Mouse (Mus musculus) frontal cortex, postnatal 36 days (tissue): ENCODE measurements at regions not wholly inside any gene's neighbourhood (a gene's known extent, or its start where the extent isn't known, plus 50 kb on each side); places are given as distances from the start of the nearest gene placed in this dataset.

Source experiments
- DNase-seq, 2 experiments: peaks; one replicate each; pipeline ENCODE4 v3.0.0; 2022; ENCODE audit warnings: low spot score in 2 of 2

DNA sequence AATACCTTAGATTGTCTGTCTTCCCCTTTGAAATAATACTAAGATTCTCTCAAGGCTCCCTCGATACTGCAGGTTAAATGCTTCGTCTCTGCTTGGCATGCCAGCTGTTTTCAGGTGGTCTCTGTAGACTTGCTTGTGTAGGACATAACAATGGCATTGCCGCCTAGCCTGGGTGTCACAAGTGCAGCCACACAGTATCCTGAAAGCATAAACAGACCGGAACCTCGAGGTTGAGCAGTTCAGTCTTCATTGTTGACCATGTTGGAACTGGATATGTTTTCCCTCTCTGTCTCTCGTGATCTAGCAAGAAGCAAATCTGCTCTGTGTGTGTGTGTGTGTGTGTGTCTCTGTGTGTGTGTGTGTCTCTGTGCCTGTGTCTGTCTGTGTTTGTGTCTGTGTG lies 675.4 kb upstream of the Tmem132c start:
- no peak for DNase-seq

DNA sequence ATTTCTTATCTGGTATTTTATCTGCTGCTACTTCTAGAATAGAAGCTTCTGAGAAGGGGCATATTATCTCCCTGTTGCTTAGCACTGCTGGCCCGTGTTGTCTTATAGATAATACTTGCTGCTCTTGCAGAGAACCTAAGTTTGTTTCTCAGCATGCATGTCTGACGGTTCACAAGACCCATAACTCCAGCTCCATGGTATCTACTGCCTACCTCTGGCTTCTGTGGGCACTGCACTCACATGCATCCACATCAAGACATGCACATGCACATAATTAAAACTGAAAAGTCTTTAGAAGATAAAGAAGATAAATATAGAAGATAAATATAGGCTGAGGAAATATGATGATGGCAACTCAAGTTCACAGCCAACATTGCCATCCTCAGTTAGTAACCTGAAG lies 667.8 kb upstream of the Tmem132c start:
- DNase-seq, result no peak

DNA sequence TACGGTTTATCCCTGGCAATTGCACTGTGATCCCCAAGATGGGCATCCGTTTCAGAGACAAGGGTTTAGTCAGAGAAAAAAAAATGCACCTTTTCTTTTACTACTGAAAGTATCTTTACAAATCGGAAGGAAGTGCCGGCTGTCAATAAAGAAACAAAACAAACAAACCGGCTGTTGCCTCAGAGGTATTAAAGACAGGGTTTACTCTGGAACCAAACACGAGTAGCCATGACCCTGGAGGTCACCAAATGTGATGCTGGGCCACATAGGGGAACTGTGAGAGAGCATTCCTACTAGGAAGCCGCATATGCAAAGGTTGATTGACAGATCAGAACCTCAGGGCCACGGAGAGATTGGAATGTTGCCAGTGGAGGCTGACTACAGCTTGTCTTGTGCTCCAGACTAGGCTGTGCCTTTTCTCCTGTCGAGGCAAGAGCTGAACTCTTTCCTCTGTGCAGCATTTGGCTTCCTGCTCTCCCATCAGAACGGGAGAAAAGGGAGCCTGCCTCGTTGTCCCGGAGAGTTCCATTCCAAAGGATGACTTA lies 643.8 kb upstream of the Tmem132c start:
- DNase-seq, result no peak

DNA sequence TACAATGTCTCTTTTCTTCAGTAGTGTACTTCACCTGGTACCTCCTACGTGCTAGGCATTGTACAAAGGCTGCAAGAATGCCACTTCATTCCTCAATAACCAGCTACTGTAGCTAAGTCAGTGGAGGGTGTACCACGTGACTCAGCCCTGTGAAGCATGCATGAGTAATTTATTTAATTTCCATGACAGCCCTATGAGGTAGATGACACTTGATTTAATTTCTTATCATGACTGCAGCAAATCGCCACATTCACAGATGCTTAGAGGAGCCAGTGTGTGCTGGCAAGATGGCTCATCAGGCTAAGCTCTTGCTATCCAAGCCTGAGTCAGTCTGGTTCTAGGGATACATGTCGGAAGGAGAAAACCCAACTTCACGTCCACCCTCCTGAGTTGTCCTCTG lies 642.0 kb upstream of the Tmem132c start:
- peak in 1 of 2 experiments; percentile 1 for DNase-seq

DNA sequence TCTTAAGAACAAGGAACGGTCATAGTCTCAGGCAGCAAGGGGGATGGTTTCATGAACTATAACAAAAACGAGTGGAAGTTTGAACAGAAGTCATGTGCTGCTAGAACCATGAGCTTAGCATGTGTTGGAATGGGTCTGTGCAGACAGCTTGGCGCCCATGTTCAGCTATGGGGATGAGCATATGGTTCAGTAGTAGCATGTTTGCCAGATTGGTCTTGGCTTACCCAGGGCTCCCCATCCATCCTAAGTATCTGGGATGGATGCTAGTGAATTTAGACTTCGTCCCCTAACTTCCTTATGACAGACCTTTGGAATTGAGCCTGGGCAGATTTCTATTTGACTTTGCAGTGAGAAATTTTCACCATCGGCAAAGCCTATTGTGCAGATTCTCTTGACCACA lies 634.9 kb upstream of the Tmem132c start:
- DNase-seq, result no peak

DNA sequence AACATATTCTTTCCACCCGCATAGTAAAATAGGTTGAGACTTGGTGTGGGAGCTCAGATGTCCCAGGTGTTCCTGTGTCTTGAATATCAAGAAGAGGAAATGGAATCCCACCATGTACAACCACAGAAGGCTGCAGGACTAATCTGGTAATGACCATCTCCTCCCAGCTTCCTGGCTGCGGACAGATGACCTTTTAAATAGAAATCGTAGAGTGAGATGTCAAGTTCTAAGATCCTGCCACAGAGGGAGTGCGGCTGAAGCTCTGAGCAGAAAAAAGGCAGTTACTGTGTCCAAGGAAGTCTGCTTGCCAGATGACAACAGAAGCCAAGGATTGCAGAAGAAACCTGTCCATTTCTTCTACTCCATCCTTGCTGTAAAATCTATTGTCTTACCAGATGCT lies 629.0 kb upstream of the Tmem132c start:
- no peak for DNase-seq

DNA sequence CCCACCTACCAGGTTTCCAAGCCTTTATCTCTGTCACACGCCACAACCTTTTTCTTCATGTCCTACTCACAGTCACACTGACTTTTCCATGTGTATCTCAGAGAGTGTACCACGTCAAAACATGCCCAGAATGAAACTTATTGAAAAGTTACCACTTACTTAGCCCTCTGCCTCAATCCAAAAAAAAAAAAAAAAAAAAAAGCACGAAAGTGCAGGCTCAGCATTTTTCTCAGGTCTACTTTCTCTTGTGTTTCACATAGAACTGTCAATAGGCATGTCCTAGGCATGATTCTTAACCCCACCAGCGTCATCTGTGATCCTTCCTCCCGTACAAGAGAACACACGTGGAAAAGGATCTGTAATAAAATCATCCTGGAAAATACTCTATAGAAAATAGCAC lies 619.1 kb upstream of the Tmem132c start:
- DNase-seq, result no peak

DNA sequence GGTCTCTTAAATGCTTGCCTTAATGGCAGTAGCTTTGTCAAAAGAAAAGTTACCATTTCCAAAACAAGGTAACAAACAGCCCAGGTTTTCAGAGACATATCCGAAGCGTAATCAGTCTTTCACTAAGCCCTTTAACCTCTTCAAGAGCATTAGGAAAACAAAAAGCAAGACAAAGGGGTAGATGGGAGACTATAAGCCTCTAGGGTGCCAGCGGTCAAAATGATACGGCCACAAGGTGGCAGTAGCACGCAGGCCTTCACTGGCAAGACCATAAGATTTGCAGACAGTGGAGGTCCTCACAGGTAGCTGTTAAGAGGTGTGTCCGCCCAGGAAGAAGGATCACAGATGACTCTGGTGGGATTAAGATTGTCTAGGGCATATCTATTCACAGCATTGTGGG lies 618.4 kb upstream of the Tmem132c start:
- peak; percentile 73 to 78 for DNase-seq

DNA sequence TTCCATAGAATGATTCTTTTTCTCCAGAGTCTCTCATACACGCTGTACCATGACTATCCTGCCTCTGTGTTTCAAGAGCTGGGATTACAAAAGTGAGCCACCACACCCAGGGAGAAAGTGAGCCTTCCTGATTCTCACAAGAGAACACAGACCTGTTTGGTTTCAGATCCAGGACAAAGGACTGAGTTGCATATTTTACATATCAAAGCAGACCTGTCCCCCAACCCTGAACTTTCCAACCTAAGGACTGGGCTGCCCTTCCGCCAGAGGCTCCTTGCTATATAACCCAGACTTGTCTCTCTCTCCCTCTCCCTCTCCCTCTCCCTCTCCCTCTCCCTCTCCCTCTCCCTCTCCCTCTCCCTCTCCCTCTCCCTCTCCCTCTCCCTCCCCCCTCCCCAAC lies 611.8 kb upstream of the Tmem132c start:
- no peak for DNase-seq

DNA sequence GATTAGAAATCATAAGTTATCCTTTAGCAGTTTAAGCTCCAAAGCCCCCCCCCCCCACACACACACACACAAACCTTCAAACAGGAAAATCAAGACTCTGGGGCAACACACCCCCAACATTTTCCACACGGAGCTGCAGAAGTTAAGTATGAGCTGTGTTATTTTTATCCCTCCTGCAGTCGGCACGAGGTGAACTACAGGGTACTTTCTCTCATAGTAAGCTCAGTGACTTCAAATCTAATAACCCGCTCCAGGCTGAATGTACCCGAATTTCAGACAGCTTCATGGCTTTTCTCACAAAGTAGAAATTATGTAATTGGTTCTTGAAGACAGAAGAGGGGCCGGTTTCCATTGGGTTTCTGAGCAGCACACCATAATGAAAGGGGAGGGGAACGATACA lies 591.2 kb upstream of the Tmem132c start:
- no peak for DNase-seq

DNA sequence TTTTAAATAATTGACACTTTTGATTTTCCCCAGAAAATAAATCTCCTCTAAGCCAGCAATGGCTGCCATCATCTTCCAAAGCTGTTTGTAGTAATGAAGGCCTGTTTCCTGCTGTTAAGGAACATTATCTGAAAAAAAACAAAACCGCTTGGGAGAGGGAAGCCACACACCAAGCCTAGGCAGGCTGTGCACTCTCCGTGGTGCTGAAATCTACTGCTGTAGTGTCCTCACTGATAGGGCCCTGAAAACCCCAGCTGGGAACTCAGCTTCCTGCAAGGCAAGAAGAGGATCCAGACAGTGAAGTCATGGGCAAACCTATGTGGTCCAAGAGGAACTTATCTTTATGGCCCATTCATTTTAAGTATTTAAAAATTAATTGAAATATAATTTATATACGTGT lies 590.2 kb upstream of the Tmem132c start:
- DNase-seq, result no peak

DNA sequence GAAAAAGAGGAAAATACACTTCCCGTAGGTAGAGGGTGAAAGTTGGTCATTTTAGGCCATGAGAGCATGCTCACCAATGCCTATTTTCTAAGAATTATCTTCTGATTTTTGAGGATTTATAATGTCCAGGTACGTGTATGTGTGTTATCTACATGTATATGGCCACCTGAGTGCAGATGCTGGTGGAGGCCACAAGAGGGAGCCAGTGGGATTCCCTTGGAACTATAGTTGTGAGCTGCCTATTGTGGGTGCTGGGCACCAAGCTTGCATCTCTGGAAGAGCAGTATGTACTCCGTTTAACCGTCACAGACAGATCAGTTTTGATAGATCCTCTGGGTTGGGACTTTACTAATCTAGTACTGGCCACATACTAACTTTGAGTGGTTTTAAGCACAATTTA lies 579.0 kb upstream of the Tmem132c start:
- no peak for DNase-seq

DNA sequence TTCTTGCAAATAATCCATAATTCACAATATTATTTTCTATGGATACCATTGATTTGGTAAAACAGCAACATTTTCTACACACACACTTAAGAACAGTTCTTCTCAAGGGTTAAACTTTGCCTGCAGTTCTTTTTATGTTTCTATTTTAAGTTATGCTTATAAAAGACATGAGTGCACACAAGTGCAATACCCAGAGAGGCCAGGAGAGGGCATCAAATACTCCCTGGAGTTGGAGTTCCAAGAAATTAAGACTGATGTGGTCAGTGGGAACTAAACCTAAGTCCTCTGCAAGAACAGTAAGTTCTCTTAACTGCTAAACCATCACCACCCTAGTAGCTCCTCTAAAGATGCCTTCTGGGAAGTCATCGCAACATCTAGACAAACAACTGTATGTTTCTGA lies 570.5 kb upstream of the Tmem132c start:
- peak; percentile 28 to 53 for DNase-seq

DNA sequence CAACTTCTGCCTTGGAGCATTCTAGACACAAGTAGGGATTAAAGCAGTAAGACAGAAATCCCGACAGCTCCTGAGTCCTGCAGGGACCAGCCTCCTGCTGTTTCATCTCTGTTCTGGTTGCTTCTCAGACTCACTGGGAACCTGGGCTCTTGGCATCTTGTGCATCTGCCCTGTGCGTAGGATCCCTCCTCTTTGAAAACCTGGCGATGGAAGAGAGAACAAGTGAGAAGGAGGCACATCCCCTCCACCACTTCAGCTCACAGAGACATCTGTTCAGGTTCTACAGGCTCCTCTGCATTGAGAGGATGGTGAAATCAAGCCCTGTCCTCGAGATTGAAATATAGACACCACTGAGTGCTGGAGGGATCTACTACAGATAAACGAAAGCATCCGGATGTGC lies 561.3 kb upstream of the Tmem132c start:
- DNase-seq, result peak; percentile 24 to 35

DNA sequence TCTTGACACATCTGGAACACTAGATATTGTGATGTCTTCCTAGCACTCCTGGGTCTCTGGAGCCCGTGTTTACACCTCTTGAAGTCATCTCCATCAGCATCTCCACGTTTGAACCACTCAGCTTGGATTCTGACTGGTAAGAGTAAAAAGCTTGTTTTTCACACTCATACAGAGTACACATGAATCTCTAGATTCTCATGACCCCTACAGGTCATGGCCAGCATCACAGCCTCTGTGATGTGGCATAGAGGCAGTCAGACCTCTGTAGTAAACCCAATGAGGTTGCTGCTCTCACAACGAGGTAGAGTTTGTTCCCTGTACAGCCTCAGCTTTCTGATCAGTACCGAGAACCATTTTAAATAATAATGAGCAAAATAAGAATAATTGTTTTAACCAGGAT lies 542.3 kb upstream of the Tmem132c start:
- DNase-seq, result peak in 1 of 2 experiments; percentile 54

DNA sequence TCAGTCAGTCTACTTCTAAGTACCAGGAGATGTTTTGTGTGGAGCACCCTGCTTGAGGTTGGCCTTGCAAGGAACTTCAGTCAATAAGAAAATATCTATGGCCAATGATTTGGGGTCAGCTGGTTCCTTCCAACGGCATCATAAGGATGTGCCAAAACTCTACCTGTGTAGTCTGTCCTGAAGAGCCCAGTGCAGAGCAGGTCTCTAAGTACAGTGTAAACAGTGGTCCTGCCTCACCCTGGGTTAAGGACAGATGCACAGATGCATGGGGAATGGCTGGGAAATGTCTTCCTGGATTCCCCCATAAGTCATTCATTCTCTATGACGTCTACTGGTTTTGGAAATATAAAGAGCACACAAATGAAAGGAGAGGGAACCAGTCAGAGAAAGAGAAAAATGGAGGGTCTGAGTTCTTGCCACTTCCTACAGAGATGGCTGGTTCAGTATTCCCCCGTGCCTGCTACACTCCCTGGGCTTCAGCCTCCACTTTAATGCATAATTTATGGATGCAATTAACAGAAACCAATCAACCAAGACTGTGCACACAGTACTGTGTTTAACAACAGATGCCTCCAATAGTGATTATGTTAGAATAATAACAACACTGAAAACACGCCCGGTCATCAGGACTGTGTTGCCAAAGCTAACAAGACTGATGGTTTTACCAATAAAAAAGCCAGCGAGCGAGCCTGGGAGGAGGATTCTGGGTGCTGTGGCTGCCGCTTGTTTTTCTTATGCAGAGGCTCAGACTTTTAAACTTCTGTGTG lies 537.9 kb upstream of the Tmem132c start:
- DNase-seq, result no peak

DNA sequence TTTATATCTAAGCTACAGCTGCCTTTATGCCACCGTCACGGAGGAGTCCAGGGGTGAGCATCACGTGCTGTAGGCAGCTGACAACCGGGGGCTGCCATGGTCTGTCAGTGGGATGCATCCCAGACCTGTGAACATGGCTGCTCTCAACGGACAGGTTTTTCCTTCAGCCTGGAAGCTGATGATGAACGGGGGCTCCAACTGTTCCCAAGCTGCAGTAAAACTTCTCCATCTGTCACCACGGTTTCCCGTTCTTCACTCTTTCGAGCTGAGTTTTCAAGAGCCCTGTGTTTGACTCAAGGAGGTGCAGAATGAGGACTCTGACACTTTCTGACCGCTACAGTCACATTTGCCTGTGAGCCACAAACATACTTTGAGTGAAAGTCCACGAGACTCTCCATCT lies 535.7 kb upstream of the Tmem132c start:
- no peak for DNase-seq

DNA sequence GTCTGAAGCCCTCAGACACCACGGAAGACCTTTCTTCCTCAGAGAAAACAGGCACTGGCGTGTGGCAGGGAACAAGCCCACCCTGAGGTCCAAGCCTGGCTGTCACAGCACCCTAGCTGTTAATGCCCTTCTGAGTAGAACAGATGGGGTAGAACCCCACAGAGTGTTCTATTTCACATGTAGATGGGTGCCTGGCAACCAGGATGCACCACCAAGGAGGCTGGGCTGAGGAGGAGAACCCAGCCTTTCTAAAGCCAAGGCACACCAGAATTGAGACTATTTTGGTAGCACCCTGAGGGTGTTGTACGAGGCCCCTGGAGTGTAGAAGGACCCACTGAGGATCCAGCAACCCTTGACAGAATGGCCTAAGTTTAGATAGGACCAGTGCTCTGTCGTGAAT lies 534.9 kb upstream of the Tmem132c start:
- DNase-seq, result no peak

DNA sequence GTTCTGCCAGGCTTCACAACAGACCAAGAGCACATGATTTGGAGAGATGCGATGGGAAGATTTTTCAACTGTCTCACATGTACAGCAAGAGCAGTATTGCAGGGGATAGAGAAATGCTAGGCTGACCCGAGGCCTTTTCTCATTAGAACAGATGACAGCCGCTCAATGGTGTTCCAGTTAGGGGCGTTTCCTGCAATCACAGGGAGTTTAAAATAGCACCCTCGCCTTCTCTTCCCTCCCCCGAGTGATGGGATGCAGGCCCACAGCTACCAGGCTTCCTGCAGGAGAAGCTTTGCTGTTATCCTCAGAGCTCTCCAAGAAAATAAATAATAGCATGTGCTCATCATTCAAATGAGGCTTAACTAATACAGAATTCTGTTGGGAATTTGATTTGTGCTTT lies 526.9 kb upstream of the Tmem132c start:
- DNase-seq, result no peak

DNA sequence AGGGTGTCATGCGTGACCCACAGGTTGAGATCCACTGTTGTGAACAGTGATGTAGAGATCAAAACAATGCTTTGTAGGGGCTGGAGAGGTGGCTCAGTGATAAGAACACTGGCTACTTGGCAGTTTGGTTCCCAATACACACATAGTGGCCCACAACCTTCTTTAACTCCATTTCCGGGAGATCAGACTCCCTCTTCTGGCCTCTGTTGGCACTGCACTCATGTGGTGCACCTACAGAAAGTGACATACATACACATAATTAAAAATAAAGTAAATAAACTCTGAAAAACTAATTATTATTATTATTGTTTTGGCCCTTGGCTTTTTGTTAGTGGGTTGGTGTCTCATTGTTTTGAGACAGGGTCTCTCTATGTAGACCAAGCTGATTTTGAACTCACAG lies 523.2 kb upstream of the Tmem132c start:
- DNase-seq, result no peak

DNA sequence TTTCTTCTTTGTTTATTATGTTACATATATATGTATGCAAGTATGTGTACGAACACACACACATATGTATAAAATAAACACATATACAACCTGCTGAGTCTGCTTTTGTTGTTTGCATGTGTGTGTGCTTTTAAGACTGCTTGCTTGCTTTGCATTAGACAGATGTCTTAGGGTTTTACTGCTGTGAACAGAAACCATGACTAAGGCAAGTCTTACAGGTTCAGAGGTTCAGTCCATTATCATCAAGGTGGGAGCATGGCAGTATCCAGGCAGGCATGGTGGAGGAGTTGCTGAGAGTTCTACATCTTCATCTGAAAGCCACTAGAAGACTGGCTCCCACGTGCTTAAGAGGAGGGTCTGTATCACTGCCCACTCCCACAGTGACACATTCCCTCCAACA lies 520.3 kb upstream of the Tmem132c start:
- no peak for DNase-seq

DNA sequence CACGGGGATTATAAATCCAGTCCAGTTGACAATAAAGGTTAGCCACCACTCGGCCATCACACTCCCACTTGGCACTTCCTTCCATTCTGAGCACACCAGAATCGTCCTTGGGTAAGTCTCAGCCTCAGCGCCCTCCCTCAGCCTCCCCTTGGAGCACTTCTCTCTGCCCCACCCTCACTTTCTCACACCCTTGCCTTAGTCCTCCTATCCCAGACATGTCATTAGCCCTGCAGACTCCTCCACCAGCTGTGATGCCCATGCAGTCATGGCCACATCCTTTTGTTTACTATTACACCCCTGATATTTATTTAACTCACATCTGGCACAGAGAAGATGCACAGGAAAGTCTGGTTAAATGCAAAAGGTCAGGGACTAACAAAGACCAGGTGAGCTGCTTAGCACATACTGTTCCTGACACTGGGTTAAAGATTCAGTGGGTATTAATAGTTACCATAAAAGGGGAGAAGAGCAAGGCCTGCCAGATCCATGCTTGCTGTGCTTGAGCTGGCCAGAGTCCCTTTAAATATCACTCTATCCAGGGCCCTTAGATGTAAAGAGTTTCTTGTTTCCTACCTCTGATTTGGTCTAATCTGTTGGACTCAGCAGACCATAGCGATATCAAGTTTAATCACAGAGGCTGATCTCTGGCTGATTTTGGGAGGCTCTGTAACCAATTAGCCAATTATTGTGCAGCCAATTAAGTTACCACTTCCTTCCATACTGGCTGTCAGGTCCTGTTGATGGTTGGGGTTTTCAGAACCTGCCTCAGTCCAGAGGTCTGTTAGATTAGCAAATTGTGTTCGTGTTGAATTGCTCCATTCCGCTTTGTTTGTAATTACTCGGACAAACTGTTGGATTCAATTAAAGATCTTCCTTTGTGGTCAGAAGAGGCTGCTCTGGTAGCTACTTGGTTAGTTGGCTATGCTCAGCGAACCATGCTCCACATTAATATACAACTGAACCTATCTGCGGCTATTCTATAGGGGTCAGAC lies 518.0 kb upstream of the Tmem132c start:
- no peak for DNase-seq

DNA sequence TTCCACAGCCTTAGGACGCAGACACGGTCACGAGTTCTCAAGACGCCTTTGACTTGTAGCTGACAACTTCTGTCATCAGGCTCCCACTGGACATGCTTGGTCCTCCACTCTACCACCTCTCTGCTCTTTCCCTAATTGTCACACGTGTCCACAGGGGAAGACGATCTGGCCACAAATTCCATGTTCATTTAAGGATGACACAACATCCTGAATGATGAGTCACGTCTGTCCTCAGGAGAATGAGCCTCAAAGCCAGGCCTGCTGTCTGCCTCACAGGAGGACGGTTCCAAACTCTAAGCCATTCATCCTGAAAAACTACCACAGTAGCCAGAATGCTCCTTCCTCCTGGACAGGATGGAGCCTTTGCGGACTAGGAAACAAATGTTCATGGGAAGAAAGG lies 517.3 kb upstream of the Tmem132c start:
- DNase-seq, result no peak
